Mouse (Mus musculus) T-helper 1 cell (primary cell): ENCODE measurements around the gene Tas2r109.
"Not testable (repeated sequence)": the region's sequence is repeated elsewhere in the genome, so short reads cannot be mapped to it uniquely, and the experiment has no call there.

Experiments
- in situ Hi-C: fragments of 300-600 bp; cut with MboI, MseI; formaldehyde crosslinking; loops from one replicate; pipeline ENCODE4 v1.15.1; 2025; ENCODE audit warnings: high pct_unique_total_duplicates

Tas2r109 gene

DNA sequence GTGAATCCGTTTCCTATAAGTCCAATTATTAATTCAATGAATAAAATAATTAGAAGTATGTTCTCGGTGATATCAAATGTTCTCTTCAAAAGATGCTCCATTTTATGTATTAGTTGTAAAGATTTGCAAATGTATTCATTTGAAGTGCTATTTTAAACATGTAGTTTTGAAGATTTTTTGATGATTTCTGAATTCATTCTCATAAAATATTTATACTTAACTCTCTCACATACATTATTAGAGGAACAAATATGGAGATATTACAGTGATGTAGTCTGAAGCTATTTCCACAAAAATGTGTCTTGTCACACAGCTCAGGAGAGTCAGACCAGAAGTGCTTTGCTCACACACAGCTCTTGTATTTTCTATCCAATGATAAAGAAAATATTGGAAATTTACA is at the start of gene Tas2r109:
Gene Tas2r109 (minus strand): TSS at position 101 of the 400 bp plus-strand sequence.
- in situ Hi-C loops: loop anchor here (5.0 kb wide), 1 partner anchor 149 kb away; no protein-coding TSS in a partner anchor

DNA sequence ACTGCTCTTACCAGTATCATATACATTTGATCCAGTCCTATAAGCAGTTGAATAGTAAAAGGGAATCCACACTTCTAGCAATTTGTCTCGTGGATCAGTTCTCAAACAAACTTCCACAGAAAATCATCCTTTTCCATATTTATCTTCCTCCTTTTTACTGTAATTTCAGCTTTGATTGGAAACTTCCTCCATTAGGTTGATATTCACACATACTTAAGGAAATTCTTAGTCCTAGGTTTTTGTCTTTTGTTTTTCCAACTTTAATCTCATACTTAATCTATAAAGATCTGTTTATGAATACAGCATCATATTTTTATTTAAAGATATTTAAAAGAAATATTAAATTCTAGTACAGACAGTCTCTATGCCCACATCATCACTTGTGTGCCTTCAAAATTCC is 22.9 kb downstream of the Tas2r109 start, which contains the start of gene Tas2r131:
Gene Tas2r131 (minus strand): TSS at position 101 of the 400 bp plus-strand sequence.
- in situ Hi-C loops: no loop called here

DNA sequence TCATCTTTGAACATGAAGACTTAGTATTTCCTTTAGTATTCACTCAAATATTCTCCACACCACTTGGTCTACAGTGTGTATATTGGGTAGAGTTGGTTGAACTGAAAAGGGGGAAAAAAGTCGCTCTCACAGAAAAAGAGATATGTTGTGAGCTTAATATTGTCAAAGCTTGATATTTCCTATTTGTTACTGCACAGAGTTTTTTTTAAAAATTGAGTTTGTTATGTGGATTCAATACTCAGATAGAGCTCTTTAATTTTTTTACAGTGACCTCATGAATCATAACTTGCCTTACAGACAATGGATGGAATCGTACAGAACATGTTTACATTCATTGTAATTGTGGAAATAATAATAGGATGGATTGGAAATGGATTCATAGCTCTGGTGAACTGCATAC is 30.0 kb downstream of the Tas2r109 start, which contains the start of gene Tas2r129:
Gene Tas2r129 (plus strand): TSS at position 301 of the 400 bp plus-strand sequence.
- in situ Hi-C loops: no loop called here

DNA sequence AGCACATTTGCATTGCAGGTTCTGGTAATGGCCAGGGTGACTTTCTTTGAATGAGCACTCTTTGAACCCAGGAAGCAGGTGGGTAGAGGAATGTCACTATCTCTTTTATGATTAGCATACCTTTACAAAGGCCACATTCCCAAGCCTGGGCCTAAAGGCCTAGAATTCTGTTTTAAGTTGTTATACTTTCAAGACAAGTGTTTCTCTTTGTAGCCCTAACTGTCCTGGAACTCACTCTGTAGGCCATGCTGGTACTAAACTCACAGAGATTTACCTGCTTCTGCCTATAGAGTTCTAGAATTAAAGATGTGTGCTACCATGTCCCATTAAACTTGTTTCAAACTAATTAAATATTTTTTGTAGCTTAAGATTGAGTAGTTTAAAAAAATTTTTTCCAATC is 39.4 kb downstream of the Tas2r109 start:
- in situ Hi-C loops: not testable (repeated sequence)
